Mouse (Mus musculus) brain, embryonic 14.5 days (tissue): ENCODE measurements around the gene Radil.

ENCODE experiments used
- CTCF ChIP-seq: fragments of 200-500 bp; IDR thresholded peaks from 2 replicates; pipeline ENCODE4 v1.5.1; 2012; ENCODE audit warnings: inconsistent platforms, mild to moderate bottlenecking, moderate library complexity, borderline replicate concordance; ENCODE audit not compliant: insufficient read depth, insufficient read length; ENCODE audit errors: extremely low read depth
- POLR2A ChIP-seq: fragments of 200-500 bp; IDR thresholded peaks from 2 replicates; pipeline ENCODE4 v1.6.1; 2012; ENCODE audit warnings: mild to moderate bottlenecking, inconsistent platforms, borderline replicate concordance; ENCODE audit not compliant: poor library complexity, insufficient read depth, insufficient read length, severe bottlenecking; ENCODE audit errors: extremely low read depth

- no peak for TF ChIP-seq CTCF
- no peak for TF ChIP-seq POLR2A
These were observed 55.4 kb downstream of the Radil start for GRCm38 (mm10) chr5:142495321-142496096.
